Mouse (Mus musculus) heart, postnatal 0 days (tissue): ENCODE measurements at regions not wholly inside any gene's neighbourhood (a gene's known extent, or its start where the extent isn't known, plus 50 kb on each side); places are given as distances from the start of the nearest gene placed in this dataset.

Experiments used
- CTCF ChIP-seq: IDR thresholded peaks from 2 replicates; pipeline ENCODE4 v1.5.1; 2016; ENCODE audit warnings: antibody characterized with exemption, control low read depth, low read depth
- EP300 ChIP-seq: IDR thresholded peaks from 2 replicates; pipeline ENCODE4 v1.6.1; 2016; ENCODE audit warnings: antibody characterized with exemption, low read depth

GRCm38 (mm10) chr13:97832448-97832847 lies 72.0 kb upstream of the Gm10260 start:
- no peak for TF ChIP-seq CTCF
- no peak for TF ChIP-seq EP300
